In genomic region chr11:120304886-120305534, GRCm38 (mm10) we compare ENCODE assay signal across 8 mouse cellular contexts. TPM values are rescaled to one million over a fixed set of nuclear protein-coding genes. Genes with fewer than 3 reads are reported as not detected.
DNase-seq lines count a peak whose midpoint lies in the region; ATAC-seq and TF ChIP-seq lines count a peak whose summit lies in the region.

No protein-coding gene starts in this region.

- H3K4me1 ChIP-seq in bone marrow macrophage, adult 2 months (ENCODE audit: control insufficient read depth, insufficient read depth, low read length) = peaks cover 19% of the 10 kb centered on the region
- H3K4me1 ChIP-seq in embryonic facial prominence, embryonic 15.5 days = peaks cover 58% of the 10 kb centered on the region

- peak overlapping the region; percentile 91 for H3K4me2 ChIP-seq in embryonic facial prominence, embryonic 15.5 days (replicated peaks)

- peak overlapping the region; percentile 53 for H3K9ac ChIP-seq in embryonic facial prominence, embryonic 15.5 days

- no peaks in the 10 kb centered on the region for H3K79me2 ChIP-seq in C2C12 (ENCODE audit: control insufficient read depth, insufficient read depth)

- peak overlapping the region; percentile 77 for H3ac ChIP-seq in C2C12 (ENCODE audit: control insufficient read depth, insufficient read length, low read depth)

- WGBS in embryonic facial prominence, embryonic 15.5 days = 4% methylated on average over 53 of the region's 53 CpGs

- H3K27ac ChIP-seq in bone marrow macrophage, adult 2 months (ENCODE audit: insufficient read depth, low read depth, low read length) = no peak overlapping the region
- peak overlapping the region; percentile 85 for H3K27ac ChIP-seq in embryonic facial prominence, embryonic 15.5 days (replicated peaks)

- H3K79me3 ChIP-seq in C2C12 (ENCODE audit: low read depth) = no peaks in the 10 kb centered on the region

- no peaks in the 10 kb centered on the region for H3K27me3 ChIP-seq in C2C12 (ENCODE audit: control insufficient read depth, insufficient read depth, insufficient read length)
- H3K27me3 ChIP-seq in embryonic facial prominence, embryonic 15.5 days = no peaks in the 10 kb centered on the region

- H3K4me3 ChIP-seq in C2C12 (ENCODE audit: insufficient read depth, poor library complexity, severe bottlenecking) = peak overlapping the region; percentile 18
- peak overlapping the region; percentile 65 for H3K4me3 ChIP-seq in bone marrow macrophage, adult 2 months (ENCODE audit: insufficient read depth, low read length)
- H3K4me3 ChIP-seq in embryonic facial prominence, embryonic 15.5 days (replicated peaks) = peak overlapping the region; percentile 54

- ATAC-seq in embryonic facial prominence, embryonic 15.5 days (ENCODE audit: insufficient number of reproducible peaks, low FRiP score, low TSS enrichment, low read depth) = peak; percentile 96

- TF ChIP-seq POLR2A in bone marrow macrophage, adult 2 months (IDR thresholded peaks at IDR 0.05; ENCODE audit: borderline replicate concordance, low read depth, low read length) = no peak

- no peaks in the 10 kb centered on the region for H3K36me3 ChIP-seq in C2C12 (ENCODE audit: control insufficient read depth, insufficient read depth)
- H3K36me3 ChIP-seq in embryonic facial prominence, embryonic 15.5 days = no peaks in the 10 kb centered on the region

- no peaks in the 10 kb centered on the region for H3K9me3 ChIP-seq in embryonic facial prominence, embryonic 15.5 days (replicated peaks)

- peak; percentile 34 for TF ChIP-seq CTCF in C2C12 (IDR thresholded peaks at IDR 0.05; ENCODE audit: control insufficient read depth, insufficient read depth, insufficient read length)
- TF ChIP-seq CTCF in bone marrow macrophage, adult 2 months (IDR thresholded peaks at IDR 0.05; ENCODE audit: low read depth, low read length) = peak; percentile 42; the same call in 1 of the 2 replicates

- peak; percentile 89 to 96 for DNase-seq in heart, adult 9 months (ENCODE audit: low spot score in 2 of 2)
- peak; percentile 89 for DNase-seq in kidney, adult 9 months
- DNase-seq in liver = peak; percentile 98
- DNase-seq in monocyte, adult 2 months (ENCODE audit: low read depth in 1 of 2, low spot score in 2 of 2) = peak; percentile 33 to 62
- peak; percentile 69 to 79 for DNase-seq in spleen, postnatal 14 days (ENCODE audit: low spot score in 2 of 2)

TF ChIP-seq in C2C12, 6 proteins besides CTCF, POLR2A, EP300 and RAD21:
- TF ChIP-seq MAX (IDR thresholded peaks at IDR 0.05) (peak; percentile 17), USF1 (IDR thresholded peaks at IDR 0.05; ENCODE audit: low read depth) (no peak), FOSL1 (IDR thresholded peaks at IDR 0.05; ENCODE audit: insufficient read depth, low read length, poor library complexity, severe bottlenecking) (no peak), MYOD1 (IDR thresholded peaks at IDR 0.05; ENCODE audit: control insufficient read depth, insufficient read length, low read depth) (no peak)

RNA-seq across cellular contexts. Expression of gene Actg1, which starts 43.3 kb away (rescaled TPM):
- 7,516 TPM for polyA plus RNA-seq in C2C12 (2012; fragmentation: generic; extraction: Trizol)
- 2,086 and 2,131 TPM in 2 replicates for polyA plus RNA-seq in bone marrow macrophage, adult 2 months (2012; ENCODE audit: insufficient read depth, insufficient read length, missing spikeins)
- polyA plus RNA-seq in embryonic facial prominence, embryonic 15.5 days (2015; fragmentation: Nextera tagmentation; extraction: Ambion mirVana) = 2,143 and 2,279 TPM in 2 replicates

RNA-seq across cellular contexts. Expression of gene Fscn2, which starts 56.3 kb away (rescaled TPM):
- polyA plus RNA-seq in C2C12 (2012; fragmentation: generic; extraction: Trizol) = 0.25 TPM
- not detected in 2 replicates for polyA plus RNA-seq in bone marrow macrophage, adult 2 months (2012; ENCODE audit: insufficient read depth, insufficient read length, missing spikeins)
- polyA plus RNA-seq in embryonic facial prominence, embryonic 15.5 days (2015; fragmentation: Nextera tagmentation; extraction: Ambion mirVana) = 0.98 and 1.1 TPM in 2 replicates

Comparison
In these comparisons a context has a peak if more than half of its experiments do, and no peak if none do; other contexts are left out.
1. DNase-seq: peak in every context shown above with its lines; median percentile 98 in liver; 92 in heart, adult 9 months; 89 in kidney, adult 9 months; 74 in spleen, postnatal 14 days; 48 in monocyte, adult 2 months.